Mouse (Mus musculus) liver, embryonic 15.5 days (tissue): ENCODE results near the gene Rcor2. TPM values are rescaled to one million over a fixed set of nuclear protein-coding genes. Genes with fewer than 3 reads are reported as not detected.
A peak's percentile ranks its signal among the peaks of the same experiment; 100 is the strongest.

Source experiments
- ATAC-seq: fragments of 200-750 bp; cut with Nextera tagmentation; 2 replicates; pipeline ENCODE4 v1.8.0; 2017; ENCODE audit warnings: moderate number of reproducible peaks, mild to moderate bottlenecking, moderate library complexity; ENCODE audit not compliant: insufficient read depth
- H3K27ac ChIP-seq: fragments of 300-500 bp; sonication (generic); replicated peaks from 2 replicates; pipeline ENCODE4 v1.5.1; 2015; ENCODE audit warnings: mild to moderate bottlenecking, inconsistent platforms
- H3K27me3 ChIP-seq: fragments of 300-500 bp; sonication (generic); 2 replicates; pipeline ENCODE4 v1.6.1; 2015; ENCODE audit warnings: mild to moderate bottlenecking, inconsistent platforms
- H3K36me3 ChIP-seq: fragments of 300-500 bp; sonication (generic); replicated peaks from 2 replicates; pipeline ENCODE4 v1.6.1; 2015; ENCODE audit warnings: moderate library complexity, mild to moderate bottlenecking, inconsistent platforms
- H3K4me1 ChIP-seq: fragments of 300-500 bp; sonication (generic); replicated peaks from 2 replicates; pipeline ENCODE4 v1.6.1; 2015; ENCODE audit warnings: inconsistent platforms
- H3K4me2 ChIP-seq: fragments of 300-500 bp; sonication (generic); 2 replicates; pipeline ENCODE4 v1.6.1; 2015; ENCODE audit warnings: moderate library complexity, mild to moderate bottlenecking, inconsistent platforms
- H3K4me3 ChIP-seq: fragments of 300-500 bp; sonication (generic); replicated peaks from 2 replicates; pipeline ENCODE4 v1.5.1; 2015; ENCODE audit warnings: mild to moderate bottlenecking, inconsistent platforms
- H3K9ac ChIP-seq: fragments of 300-500 bp; sonication (generic); 2 replicates; pipeline ENCODE4 v1.6.1; 2015; ENCODE audit warnings: moderate library complexity, mild to moderate bottlenecking, inconsistent platforms
- H3K9me3 ChIP-seq: fragments of 300-500 bp; sonication (generic); replicated peaks from 2 replicates; pipeline ENCODE4 v1.6.1; 2016; ENCODE audit warnings: inconsistent platforms
- WGBS: fragments of 180-500 bp; shearing (Covaris S2); methylation state at CpG from one replicate; pipeline ENCODE4 v1.1.7; 2015; ENCODE audit warnings: mixed read lengths; ENCODE audit not compliant: insufficient replicate concordance; 5-methylcytosine and 5-hydroxymethylcytosine counted together
- polyA plus RNA-seq: library from polyadenylated mRNA; unstranded; fragments of >200 nt; fragmentation: Nextera tagmentation; extraction: Ambion mirVana; gene quantifications from 2 replicates; pipeline ENCODE4 v1.2.1, GENCODE M21; 2015

Rcor2 gene
- polyA plus RNA-seq, 1 experiment from 2014 or later, result 1.3 TPM

DNA sequence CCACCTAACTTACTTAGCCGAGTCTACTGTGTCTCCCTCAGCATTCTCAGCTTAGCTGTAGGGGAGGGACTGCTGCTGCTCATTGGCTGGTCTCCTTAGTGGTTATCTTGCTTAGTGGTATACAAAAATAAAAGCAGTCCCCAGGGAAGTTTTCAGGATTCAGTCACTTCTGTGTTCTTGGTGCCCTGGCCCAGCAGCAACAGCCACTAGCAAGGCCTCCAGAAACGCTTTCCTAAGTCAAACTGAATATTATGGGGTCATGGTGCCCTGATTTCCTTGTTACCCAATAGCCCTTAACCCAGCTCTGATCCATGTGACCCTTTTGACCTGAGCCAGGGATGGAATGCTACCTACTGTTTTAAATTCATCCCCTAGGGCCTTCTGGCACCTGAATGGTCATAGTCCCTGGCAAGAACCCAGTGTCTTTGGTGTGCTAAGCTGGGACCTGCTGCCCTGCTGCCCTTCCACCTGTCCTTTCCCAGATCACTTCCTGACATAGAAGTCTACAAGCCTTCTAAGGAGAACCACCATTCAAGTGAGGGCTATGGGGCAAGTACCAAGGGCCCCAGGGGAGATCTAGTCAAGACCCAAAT is 42.7 kb downstream of the Rcor2 start:
- peaks cover 97% of the 10 kb centered on the region for H3K4me1 ChIP-seq
- H3K27ac ChIP-seq, result peak overlapping the region; percentile 6
- H3K4me3 ChIP-seq, result no peak overlapping the region
- H3K4me2 ChIP-seq, result 0 out of 2 replicates have a peak overlapping the region, but pooled peaks have one; percentile 29
- H3K27me3 ChIP-seq, result no peaks in the 10 kb centered on the region
- no peak overlapping the region for H3K9ac ChIP-seq
- H3K9me3 ChIP-seq, result no peaks in the 10 kb centered on the region
- WGBS, result 55% methylated on average over 2 of the region's 2 CpGs
- no peaks in the 10 kb centered on the region for H3K36me3 ChIP-seq
- no peak for ATAC-seq

DNA sequence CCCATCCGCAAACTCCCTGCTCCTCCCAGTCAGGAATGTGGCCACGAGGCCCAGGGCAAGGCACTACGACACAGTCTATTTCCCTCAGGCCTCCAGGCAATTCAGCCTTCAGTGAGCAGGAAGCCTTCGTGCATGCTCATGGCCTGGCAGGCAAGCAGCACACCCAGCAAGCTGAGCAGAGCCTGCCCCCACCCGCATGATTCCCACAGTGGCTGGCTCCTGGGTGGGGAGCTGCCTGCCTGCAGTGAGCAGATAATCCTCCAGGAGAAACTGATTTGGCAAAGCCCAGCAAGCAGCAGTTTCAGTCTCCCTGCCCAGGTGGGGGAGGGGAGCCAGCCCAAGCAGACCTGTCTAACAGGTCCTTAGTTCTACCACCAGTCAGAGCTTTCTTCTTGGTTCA is 43.6 kb downstream of the Rcor2 start:
- peak; percentile 71 for ATAC-seq
- Histone ChIP-seq H3K9ac (no peak overlapping the region), H3K27ac (peak overlapping the region; percentile 56; the same call in 1 of the 2 replicates), H3K4me3 (no peak overlapping the region), H3K4me1 (peaks cover 97% of the 10 kb centered on the region), H3K27me3 (no peaks in the 10 kb centered on the region), H3K4me2 (peak overlapping the region; percentile 29), H3K36me3 (no peaks in the 10 kb centered on the region), H3K9me3 (no peaks in the 10 kb centered on the region)
- 18% methylated on average over 5 of the region's 5 CpGs for WGBS

DNA sequence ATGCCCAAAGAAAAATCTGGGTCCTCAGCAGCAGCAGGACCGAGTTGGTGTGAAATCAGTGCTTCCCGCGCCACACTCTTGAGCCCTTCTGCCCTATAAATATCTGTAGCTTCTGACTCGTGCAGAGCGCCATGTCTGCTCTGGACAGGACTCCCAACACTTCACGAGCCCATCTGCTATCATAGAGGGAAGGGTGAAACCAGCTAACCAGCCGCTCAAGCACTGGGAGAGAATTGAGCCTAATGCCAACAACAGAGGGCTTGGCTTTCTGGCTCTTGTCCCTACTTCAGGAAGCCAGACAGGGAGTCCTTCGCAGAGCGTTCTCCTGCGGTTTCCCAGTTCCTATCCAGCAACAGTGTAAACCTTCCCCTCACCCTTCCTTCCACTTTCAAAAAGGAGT is 44.2 kb downstream of the Rcor2 start:
- H3K27me3 ChIP-seq, result no peaks in the 10 kb centered on the region
- H3K27ac ChIP-seq, result peak overlapping the region; percentile 56; the same call in 1 of the 2 replicates
- no peak for ATAC-seq
- peak overlapping the region; percentile 29 for H3K4me2 ChIP-seq
- H3K4me3 ChIP-seq, result no peak overlapping the region
- H3K36me3 ChIP-seq, result no peaks in the 10 kb centered on the region
- no peaks in the 10 kb centered on the region for H3K9me3 ChIP-seq
- H3K9ac ChIP-seq, result no peak overlapping the region
- WGBS, result 23% methylated on average over 10 of the region's 10 CpGs
- H3K4me1 ChIP-seq, result peaks cover 97% of the 10 kb centered on the region

GRCm38 (mm10) chr19:7313660-7314059 is 46.5 kb downstream of the Rcor2 start:
- WGBS, result 24% methylated on average over 2 of the region's 2 CpGs
- H3K4me1 ChIP-seq, result peaks cover 82% of the 10 kb centered on the region
- H3K9me3 ChIP-seq, result no peaks in the 10 kb centered on the region

DNA sequence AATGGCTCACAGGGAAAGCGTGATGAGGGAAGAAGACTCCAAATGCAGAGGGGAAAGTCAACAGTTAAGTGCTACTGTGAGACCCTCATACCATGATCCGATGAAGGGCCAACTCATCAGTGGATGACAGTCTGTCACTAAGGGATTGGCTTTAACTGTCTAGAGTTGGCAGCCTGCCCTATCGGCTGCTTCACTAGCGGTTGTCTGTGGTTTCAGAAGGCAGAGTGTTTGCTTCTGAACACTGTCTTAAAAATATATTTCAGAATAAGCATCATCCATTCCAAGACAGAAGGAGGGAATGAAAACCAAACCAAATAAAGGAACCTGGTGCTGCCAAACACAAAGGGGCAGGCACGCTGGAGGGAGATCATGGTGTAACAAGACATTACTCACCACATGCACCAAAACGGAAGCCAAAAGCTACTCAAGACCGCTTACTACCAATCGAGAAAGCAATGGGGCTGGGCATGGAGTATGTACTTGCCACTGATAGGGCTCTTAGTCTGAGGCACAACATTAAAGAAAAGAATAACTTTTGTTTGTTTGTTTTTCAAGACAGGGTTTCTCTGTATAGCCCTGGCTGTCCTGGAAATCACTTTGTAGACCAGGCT is 48.0 kb downstream of the Rcor2 start:
- no peak overlapping the region for H3K27ac ChIP-seq
- no peak overlapping the region for H3K9ac ChIP-seq
- no peak for ATAC-seq
- no peaks in the 10 kb centered on the region for H3K27me3 ChIP-seq
- H3K9me3 ChIP-seq, result no peaks in the 10 kb centered on the region
- peaks cover 73% of the 10 kb centered on the region for H3K4me1 ChIP-seq
- H3K4me3 ChIP-seq, result no peak overlapping the region
- H3K36me3 ChIP-seq, result no peaks in the 10 kb centered on the region
- 47% methylated on average over 8 of the region's 8 CpGs for WGBS
- no peak overlapping the region for H3K4me2 ChIP-seq

More at GRCm38 (mm10) chr19:7313660-7314059, 46.5 kb downstream of the Rcor2 start:
- H3K27me3 ChIP-seq, result no peaks in the 10 kb centered on the region
- H3K9ac ChIP-seq, result no peak overlapping the region
- H3K4me2 ChIP-seq, result no peak overlapping the region
- no peaks in the 10 kb centered on the region for H3K36me3 ChIP-seq
- H3K27ac ChIP-seq, result no peak overlapping the region
- no peak for ATAC-seq
- H3K4me3 ChIP-seq, result no peak overlapping the region

DNA sequence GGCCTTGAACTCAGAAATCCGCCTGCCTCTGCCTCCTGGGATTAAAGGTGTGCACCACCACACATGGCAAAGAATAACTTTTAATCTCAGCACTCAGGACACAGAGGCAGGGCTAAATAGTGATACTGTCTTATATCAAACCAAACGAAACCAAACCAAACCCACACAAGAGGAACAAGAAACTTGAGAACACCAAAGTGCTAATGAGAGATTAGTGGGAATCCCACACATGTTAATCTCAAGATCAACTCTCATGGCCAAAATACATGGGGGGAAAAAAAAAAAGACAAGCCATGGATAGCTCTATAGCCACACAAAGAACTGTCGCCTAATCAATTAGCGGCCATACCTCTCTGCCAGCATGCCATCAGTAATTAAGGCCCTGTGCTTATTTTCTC is 48.5 kb downstream of the Rcor2 start:
- no peak overlapping the region for H3K9ac ChIP-seq
- H3K27me3 ChIP-seq, result no peaks in the 10 kb centered on the region
- H3K4me3 ChIP-seq, result no peak overlapping the region
- ATAC-seq, result no peak
- H3K4me1 ChIP-seq, result peaks cover 73% of the 10 kb centered on the region
- no peaks in the 10 kb centered on the region for H3K36me3 ChIP-seq
- H3K9me3 ChIP-seq, result no peaks in the 10 kb centered on the region
- H3K4me2 ChIP-seq, result no peak overlapping the region
- WGBS, result 56% methylated on average over 4 of the region's 4 CpGs
- no peak overlapping the region for H3K27ac ChIP-seq

GRCm38 (mm10) chr19:7316822-7317221 is 49.7 kb downstream of the Rcor2 start:
- Histone ChIP-seq H3K4me2 (no peak overlapping the region), H3K9ac (no peak overlapping the region), H3K27ac (no peak overlapping the region), H3K9me3 (no peaks in the 10 kb centered on the region), H3K4me1 (peaks cover 69% of the 10 kb centered on the region), H3K36me3 (no peaks in the 10 kb centered on the region), H3K4me3 (no peak overlapping the region), H3K27me3 (no peaks in the 10 kb centered on the region)
- no peak for ATAC-seq
- WGBS, result 66% methylated on average over 4 of the region's 4 CpGs

DNA sequence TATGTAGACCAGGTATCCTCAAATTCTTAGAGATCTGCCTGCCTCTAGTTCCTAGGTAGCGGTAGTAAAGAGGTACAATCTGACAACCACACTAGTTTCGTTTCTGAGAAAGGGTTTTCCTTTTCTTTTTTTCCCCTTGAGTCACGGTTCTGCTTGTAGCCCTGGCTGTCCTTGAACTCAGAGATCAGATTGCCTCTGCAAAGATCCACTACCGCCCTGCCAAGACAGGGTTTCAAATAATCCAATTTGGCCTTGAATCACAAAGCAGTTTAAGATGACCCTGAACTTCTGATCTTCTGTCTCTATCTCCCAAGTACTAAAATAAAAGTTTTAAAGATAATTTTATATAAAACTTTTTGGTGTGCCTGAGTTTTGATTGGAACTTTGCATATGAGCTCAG is 50.6 kb downstream of the Rcor2 start:
- H3K4me1 ChIP-seq, result peaks cover 66% of the 10 kb centered on the region
- H3K27ac ChIP-seq, result no peak overlapping the region
- H3K4me2 ChIP-seq, result no peak overlapping the region
- no peaks in the 10 kb centered on the region for H3K27me3 ChIP-seq
- no peak overlapping the region for H3K4me3 ChIP-seq
- no peaks in the 10 kb centered on the region for H3K9me3 ChIP-seq
- no peak for ATAC-seq
- H3K36me3 ChIP-seq, result no peaks in the 10 kb centered on the region
- WGBS, result 58% methylated on average over 4 of the region's 4 CpGs
- H3K9ac ChIP-seq, result no peak overlapping the region

- WGBS, result 47% methylated on average over 2 of the region's 2 CpGs
Measured at GRCm38 (mm10) chr19:7320181-7320580, 53.1 kb downstream of the Rcor2 start.

GRCm38 (mm10) chr19:7321391-7321790 is 54.3 kb downstream of the Rcor2 start:
- Histone ChIP-seq H3K9me3 (no peaks in the 10 kb centered on the region), H3K4me3 (no peak overlapping the region), H3K36me3 (no peaks in the 10 kb centered on the region), H3K9ac (no peak overlapping the region), H3K27ac (no peak overlapping the region; the same call in 1 of the 2 replicates), H3K4me2 (no peak overlapping the region), H3K27me3 (no peaks in the 10 kb centered on the region), H3K4me1 (peaks cover 32% of the 10 kb centered on the region)
- ATAC-seq, result no peak
- WGBS, result 72% methylated on average over 3 of the region's 3 CpGs

More at GRCm38 (mm10) chr19:7320181-7320580, 53.1 kb downstream of the Rcor2 start:
- Histone ChIP-seq H3K4me2 (no peak overlapping the region), H3K4me1 (peaks cover 44% of the 10 kb centered on the region), H3K27ac (no peak overlapping the region), H3K4me3 (no peak overlapping the region), H3K9ac (no peak overlapping the region), H3K9me3 (no peaks in the 10 kb centered on the region), H3K27me3 (no peaks in the 10 kb centered on the region), H3K36me3 (no peaks in the 10 kb centered on the region)
- no peak for ATAC-seq
